Mouse (Mus musculus) E14TG2a.4 (cell line): ENCODE measurements around the gene Ptprq.

ENCODE experiments used
- CTCF ChIP-seq: conservative IDR thresholded peaks from 2 replicates; pipeline ENCODE4 v1.5.1; 2014; ENCODE audit warnings: low read length
- NANOG ChIP-seq: IDR thresholded peaks from 2 replicates; pipeline ENCODE4 v1.6.1; 2014; ENCODE audit warnings: borderline replicate concordance, low read length, mixed read lengths
- POU5F1 ChIP-seq: IDR thresholded peaks from 2 replicates; pipeline ENCODE4 v1.6.1; 2014; ENCODE audit warnings: low read length, borderline replicate concordance

DNA sequence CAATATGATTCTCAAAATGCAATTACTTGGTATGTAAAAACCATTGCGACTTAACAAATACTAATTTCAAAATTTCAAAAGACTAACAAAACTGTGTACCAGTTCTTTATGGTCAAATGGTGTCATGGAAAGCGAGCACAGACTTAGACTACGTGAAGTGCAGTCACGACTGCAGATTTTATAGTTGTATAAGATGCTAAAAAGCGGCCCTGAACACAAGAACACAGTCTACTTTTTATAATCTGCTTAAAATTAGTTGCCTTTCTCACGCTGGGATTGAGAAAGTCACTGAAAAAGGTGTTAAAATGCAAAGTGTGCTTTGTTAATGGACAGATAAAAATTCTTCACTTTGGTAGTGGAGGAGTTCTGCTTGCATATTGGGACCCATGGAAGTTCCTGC lies 17.9 kb upstream of the Ptprq start:
- no peak for TF ChIP-seq CTCF
- no peak for TF ChIP-seq POU5F1
- TF ChIP-seq NANOG: no peak
